Mouse (Mus musculus): Measurements from ENCODE around the gene Ankrd13d. TPM values are rescaled to one million over a fixed set of nuclear protein-coding genes. Genes with fewer than 3 reads are reported as not detected.

The Ankrd13d gene
- polyA plus RNA-seq, 2 experiments = 11.5 to 25.2 TPM

DNA sequence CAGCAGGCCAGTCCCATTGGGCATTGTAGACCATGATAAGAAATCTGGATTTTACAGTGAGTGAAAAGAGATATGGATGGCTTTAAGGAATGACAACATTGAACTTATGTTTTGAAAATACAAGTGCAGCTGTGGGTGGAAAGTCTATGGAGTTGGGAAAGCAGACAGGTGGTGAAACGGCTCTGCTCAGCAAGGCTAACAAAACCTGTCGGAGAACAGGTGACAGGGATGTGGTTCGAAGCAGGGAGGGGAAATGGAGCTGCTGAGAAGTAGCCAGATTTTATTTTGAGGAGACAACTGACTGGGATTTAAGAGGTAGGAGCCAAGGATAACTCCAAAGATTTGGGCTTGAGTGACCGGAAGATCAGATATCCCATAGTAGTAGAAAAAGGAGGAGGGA, 48.4 kb downstream of the Ankrd13d start:
- Histone ChIP-seq H3K27me3 (ENCODE audit: control insufficient read depth, insufficient read depth, low read length) (no peaks in the 10 kb centered on the region), H3K27ac (replicated peaks; ENCODE audit: low read depth, low read length) (no peak overlapping the region), H3K4me1 (ENCODE audit: control insufficient read depth, insufficient read depth, low read length) (peaks cover 9% of the 10 kb centered on the region; the same call in 1 of the 2 replicates), H3K4me3 (replicated peaks; ENCODE audit: low read length) (no peak overlapping the region), H3K9me3 (ENCODE audit: control insufficient read depth, low read length) (no peaks in the 10 kb centered on the region), H3K9ac (ENCODE audit: low read depth, low read length, severe bottlenecking) (no peak overlapping the region), H3K4me2 (replicated peaks; ENCODE audit: low read depth, low read length, severe bottlenecking) (no peak overlapping the region), H3K36me3 (ENCODE audit: control insufficient read depth, insufficient read depth, low read length) (no peaks in the 10 kb centered on the region)
- DNase-seq (ENCODE audit: low spot score) = no peak
- TF ChIP-seq POLR2A (IDR thresholded peaks at IDR 0.05; ENCODE audit: borderline replicate concordance, extremely low read depth, insufficient read depth, insufficient read length) = no peak
- WGBS = 65% methylated on average over 4 of the region's 4 CpGs
- ATAC-seq (ENCODE audit: low FRiP score, low read depth) = no peak

DNA sequence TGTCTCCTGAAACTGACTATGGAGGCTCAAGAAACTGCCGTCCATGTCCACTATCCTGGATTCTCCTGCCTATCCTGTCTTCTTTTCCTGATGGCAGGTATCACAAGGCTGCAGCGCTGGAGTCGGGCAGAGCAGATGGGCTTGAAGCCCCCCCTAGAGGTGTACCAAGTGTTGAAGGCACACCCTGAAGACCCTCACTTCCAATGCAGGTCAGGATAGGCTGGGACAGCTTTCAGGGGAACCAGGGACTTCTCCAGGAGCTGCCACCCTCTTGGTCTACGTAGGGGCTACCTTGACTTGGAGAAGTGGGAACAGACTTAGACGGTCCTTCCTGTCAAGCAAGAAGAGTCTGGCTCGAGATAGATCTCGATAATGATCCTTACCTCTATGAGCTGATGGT, 50.3 kb downstream of the Ankrd13d start:
- Histone ChIP-seq H3K4me1 (ENCODE audit: control insufficient read depth, insufficient read depth, low read length) (peaks cover 9% of the 10 kb centered on the region; the same call in 1 of the 2 replicates), H3K9ac (ENCODE audit: low read depth, low read length, severe bottlenecking) (no peak overlapping the region), H3K27me3 (ENCODE audit: control insufficient read depth, insufficient read depth, low read length) (no peaks in the 10 kb centered on the region), H3K27ac (replicated peaks; ENCODE audit: low read depth, low read length) (no peak overlapping the region), H3K36me3 (ENCODE audit: control insufficient read depth, insufficient read depth, low read length) (no peaks in the 10 kb centered on the region), H3K4me3 (replicated peaks; ENCODE audit: low read length) (no peak overlapping the region), H3K4me2 (replicated peaks; ENCODE audit: low read depth, low read length, severe bottlenecking) (no peak overlapping the region), H3K9me3 (ENCODE audit: control insufficient read depth, low read length) (no peaks in the 10 kb centered on the region)
- TF ChIP-seq POLR2A (IDR thresholded peaks at IDR 0.05; ENCODE audit: borderline replicate concordance, extremely low read depth, insufficient read depth, insufficient read length) = no peak
- 79% methylated on average over 7 of the region's 7 CpGs for WGBS
- ATAC-seq (ENCODE audit: low FRiP score, low read depth) (no peak), DNase-seq (ENCODE audit: low spot score) (no peak)

DNA sequence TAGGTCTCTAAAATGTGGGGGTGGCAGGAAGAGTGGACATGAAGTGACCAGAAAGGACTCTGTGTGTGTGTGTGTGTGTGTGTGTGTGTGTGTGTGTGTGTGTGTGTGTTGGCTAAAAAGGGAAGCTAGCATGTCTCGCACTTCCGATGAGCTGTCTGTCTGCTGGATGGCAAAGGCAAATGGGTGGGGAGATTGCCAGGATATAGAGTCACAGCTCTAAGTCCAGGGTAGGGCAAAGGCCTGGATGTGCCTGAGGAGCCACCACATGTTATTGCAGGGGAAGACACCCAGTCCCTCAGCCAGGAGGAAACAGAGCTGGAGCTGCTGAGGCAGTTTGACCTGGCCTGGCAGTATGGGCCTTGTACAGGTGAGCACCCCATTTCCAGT, 50.8 kb downstream of the Ankrd13d start:
- Histone ChIP-seq H3K36me3 (ENCODE audit: control insufficient read depth, insufficient read depth, low read length) (no peaks in the 10 kb centered on the region), H3K4me2 (replicated peaks; ENCODE audit: low read depth, low read length, severe bottlenecking) (peak overlapping the region; percentile 81), H3K4me3 (replicated peaks; ENCODE audit: low read length) (peak overlapping the region; percentile 53), H3K27ac (replicated peaks; ENCODE audit: low read depth, low read length) (peak overlapping the region; percentile 27; the same call in 1 of the 2 replicates), H3K4me1 (ENCODE audit: control insufficient read depth, insufficient read depth, low read length) (peaks cover 9% of the 10 kb centered on the region; the same call in 1 of the 2 replicates), H3K27me3 (ENCODE audit: control insufficient read depth, insufficient read depth, low read length) (no peaks in the 10 kb centered on the region), H3K9ac (ENCODE audit: low read depth, low read length, severe bottlenecking) (peak overlapping the region; percentile 61), H3K9me3 (ENCODE audit: control insufficient read depth, low read length) (no peaks in the 10 kb centered on the region)
- WGBS = 36% methylated on average over 2 of the region's 2 CpGs
- ATAC-seq (ENCODE audit: low FRiP score, low read depth) = no peak
- DNase-seq (ENCODE audit: low spot score) = no peak
- no peak for TF ChIP-seq POLR2A (IDR thresholded peaks at IDR 0.05; ENCODE audit: borderline replicate concordance, extremely low read depth, insufficient read depth, insufficient read length)

DNA sequence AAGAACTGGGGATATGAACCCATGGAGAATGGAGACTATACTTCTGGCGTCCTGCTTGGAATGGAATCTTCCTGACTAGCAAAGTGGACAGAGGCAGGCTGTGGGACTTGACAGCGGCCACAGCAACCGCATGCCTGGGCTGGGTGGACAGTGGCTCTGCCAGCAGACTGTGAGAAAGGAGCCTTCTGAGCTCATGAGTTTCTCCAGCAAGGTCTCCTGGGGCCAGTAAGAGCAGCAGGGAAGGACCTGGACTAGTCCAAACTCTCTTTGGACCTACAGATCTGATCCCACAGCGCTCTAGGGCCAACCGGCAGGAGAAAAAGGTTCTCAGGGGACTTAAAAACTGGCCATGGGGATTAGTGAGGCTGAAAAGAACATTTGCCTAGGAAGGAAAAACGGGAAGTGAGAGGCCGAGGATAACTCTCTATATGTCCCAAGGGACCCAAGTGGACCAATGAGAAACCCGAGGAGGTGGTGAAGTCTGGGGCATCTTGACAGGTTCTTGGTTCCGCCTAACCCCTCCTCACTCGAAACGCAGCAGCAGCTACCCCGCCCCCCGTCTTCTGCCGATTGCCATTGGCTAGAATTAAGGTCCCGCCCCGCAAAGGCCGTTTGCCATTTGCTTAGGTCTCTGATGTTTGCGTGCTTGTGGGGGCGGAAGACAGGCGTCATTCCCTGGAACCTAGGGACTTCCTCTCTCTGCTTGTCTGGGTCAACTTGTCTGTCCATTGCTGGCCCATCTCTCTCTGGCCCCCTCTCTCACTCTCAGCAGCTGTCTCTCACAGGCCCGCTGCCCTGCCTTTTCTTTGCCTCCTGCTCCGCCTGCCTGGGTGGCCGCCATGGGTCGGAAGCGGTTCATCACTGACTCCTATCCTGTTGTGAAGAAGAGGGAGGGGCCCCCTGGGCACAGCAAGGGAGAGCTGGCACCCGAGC, 51.4 kb downstream of the Ankrd13d start, which contains the start of gene Pold4:
Gene Pold4, plus strand, starts transcription at position 647 of the 933 bp plus-strand sequence.
- Histone ChIP-seq H3K4me3 (replicated peaks; ENCODE audit: low read length) (peak within 1 kb of the TSS; percentile 53), H3K9me3 (ENCODE audit: control insufficient read depth, low read length) (no peaks in the 10 kb centered on the region), H3K4me1 (ENCODE audit: control insufficient read depth, insufficient read depth, low read length) (peaks cover 9% of the 10 kb centered on the region; the same call in 1 of the 2 replicates), H3K27ac (replicated peaks; ENCODE audit: low read depth, low read length) (peak within 1 kb of the TSS; percentile 39; the same call in 1 of the 2 replicates), H3K9ac (ENCODE audit: low read depth, low read length, severe bottlenecking) (peak within 1 kb of the TSS; percentile 61), H3K27me3 (ENCODE audit: control insufficient read depth, insufficient read depth, low read length) (no peaks in the 10 kb centered on the region), H3K36me3 (ENCODE audit: control insufficient read depth, insufficient read depth, low read length) (no peaks in the 10 kb centered on the region), H3K4me2 (replicated peaks; ENCODE audit: low read depth, low read length, severe bottlenecking) (peak within 1 kb of the TSS; percentile 81)
- DNase-seq (ENCODE audit: low spot score) = peak; percentile 97
- peak; percentile 91 for ATAC-seq (ENCODE audit: low FRiP score, low read depth)
- 11% methylated on average over 22 of the region's 26 CpGs for WGBS
- no peak for TF ChIP-seq POLR2A (IDR thresholded peaks at IDR 0.05; ENCODE audit: borderline replicate concordance, extremely low read depth, insufficient read depth, insufficient read length)

DNA sequence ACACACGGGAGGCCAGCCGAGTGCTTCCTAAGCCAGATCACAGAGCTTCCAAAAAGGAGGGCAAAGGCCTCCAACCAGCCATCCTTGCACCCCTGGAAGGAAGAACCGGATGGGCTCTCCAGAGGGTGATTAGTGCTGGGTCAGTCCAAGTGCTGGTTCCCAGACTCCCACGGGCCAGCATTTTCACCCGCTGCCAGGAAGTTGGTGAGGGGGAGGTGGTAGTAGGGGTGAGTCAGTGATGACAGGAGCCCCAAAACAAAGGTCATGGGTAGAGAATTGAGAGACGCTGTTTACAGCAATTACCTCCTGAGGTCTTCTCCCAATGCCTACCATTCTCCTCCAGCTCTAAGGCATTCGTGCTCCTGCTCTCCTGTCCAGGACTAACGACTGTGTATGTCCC, 52.5 kb downstream of the Ankrd13d start:
- ATAC-seq (ENCODE audit: low FRiP score, low read depth) (no peak), DNase-seq (ENCODE audit: low spot score) (no peak)
- no peak for TF ChIP-seq POLR2A (IDR thresholded peaks at IDR 0.05; ENCODE audit: borderline replicate concordance, extremely low read depth, insufficient read depth, insufficient read length)
- Histone ChIP-seq H3K4me3 (replicated peaks; ENCODE audit: low read length) (no peak overlapping the region), H3K4me1 (ENCODE audit: control insufficient read depth, insufficient read depth, low read length) (peaks cover 9% of the 10 kb centered on the region; the same call in 1 of the 2 replicates), H3K27ac (replicated peaks; ENCODE audit: low read depth, low read length) (no peak overlapping the region), H3K4me2 (replicated peaks; ENCODE audit: low read depth, low read length, severe bottlenecking) (no peak overlapping the region), H3K36me3 (ENCODE audit: control insufficient read depth, insufficient read depth, low read length) (no peaks in the 10 kb centered on the region), H3K9me3 (ENCODE audit: control insufficient read depth, low read length) (no peaks in the 10 kb centered on the region), H3K27me3 (ENCODE audit: control insufficient read depth, insufficient read depth, low read length) (no peaks in the 10 kb centered on the region), H3K9ac (ENCODE audit: low read depth, low read length, severe bottlenecking) (no peak overlapping the region)
- 69% methylated on average over 8 of the region's 8 CpGs for WGBS

All from limb, embryonic 14.5 days (tissue).